Mouse (Mus musculus) midbrain, embryonic 16.5 days (tissue): ENCODE measurements at regions not wholly inside any gene's neighbourhood (a gene's known extent, or its start where the extent isn't known, plus 50 kb on each side); places are given as distances from the start of the nearest gene placed in this dataset.

ENCODE experiments used
- ATAC-seq: fragments of 200-750 bp; cut with Nextera tagmentation; 2 replicates; pipeline ENCODE4 v1.8.0; 2017; ENCODE audit warnings: moderate TSS enrichment
- H3K27ac ChIP-seq: fragments of 300-500 bp; sonication (generic); 2 replicates; pipeline ENCODE4 v1.5.1; 2014; ENCODE audit warnings: mild to moderate bottlenecking, low read length, mixed read lengths
- H3K27me3 ChIP-seq: fragments of 300-500 bp; sonication (generic); 2 replicates; pipeline ENCODE4 v1.6.1; 2014; ENCODE audit warnings: low read depth, low read length, mixed read lengths; ENCODE audit not compliant: control insufficient read depth, insufficient read depth
- H3K36me3 ChIP-seq: fragments of 300-500 bp; sonication (generic); 2 replicates; pipeline ENCODE4 v1.6.1; 2014; ENCODE audit warnings: mild to moderate bottlenecking, low read length, moderate library complexity, mixed read lengths; ENCODE audit not compliant: control insufficient read depth, insufficient read depth
- H3K4me1 ChIP-seq: fragments of 300-500 bp; sonication (generic); 2 replicates; pipeline ENCODE4 v1.6.1; 2014; ENCODE audit warnings: mild to moderate bottlenecking, low read length, mixed read lengths; ENCODE audit not compliant: control insufficient read depth, insufficient read depth
- H3K4me2 ChIP-seq: fragments of 300-500 bp; sonication (generic); 2 replicates; pipeline ENCODE4 v1.6.1; 2014; ENCODE audit warnings: mild to moderate bottlenecking, low read length, mixed read lengths
- H3K4me3 ChIP-seq: fragments of 300-500 bp; sonication (generic); 2 replicates; pipeline ENCODE4 v1.5.1; 2014; ENCODE audit warnings: low read depth, mild to moderate bottlenecking, low read length, moderate library complexity, mixed read lengths
- H3K9ac ChIP-seq: fragments of 300-500 bp; sonication (generic); 2 replicates; pipeline ENCODE4 v1.6.1; 2014; ENCODE audit warnings: low read depth, low read length, mixed read lengths
- H3K9me3 ChIP-seq: fragments of 300-500 bp; sonication (generic); replicated peaks from 2 replicates; pipeline ENCODE4 v1.6.1; 2014; ENCODE audit warnings: mild to moderate bottlenecking, low read length, mixed read lengths; ENCODE audit not compliant: control insufficient read depth, poor library complexity, severe bottlenecking
- WGBS: fragments of 180-500 bp; shearing (Covaris S2); extraction: QIAGEN DNeasy Blood & Tissue Kit; methylation state at CpG from one replicate; pipeline ENCODE4 v1.1.7; 2014; 5-methylcytosine and 5-hydroxymethylcytosine counted together

DNA sequence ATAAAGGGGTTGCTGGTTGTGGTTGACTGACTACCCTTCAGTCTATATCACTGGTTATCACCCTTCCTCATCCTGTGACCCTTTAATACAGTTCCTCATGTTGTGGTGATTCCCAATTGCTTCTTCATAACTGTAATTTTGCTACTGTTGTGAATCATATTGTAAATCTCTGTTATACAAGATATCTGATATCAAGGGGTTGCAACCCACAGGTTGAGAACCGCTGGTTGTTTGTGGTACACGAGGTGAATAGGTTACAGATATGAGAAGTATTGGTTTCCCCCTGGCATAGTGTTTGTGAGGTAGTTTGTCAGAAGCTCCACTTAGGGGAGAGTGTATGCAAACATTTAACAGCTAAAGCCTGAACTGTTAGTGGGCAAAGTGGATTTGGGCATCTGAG lies 58.9 kb upstream of the Foxn3 start:
- no peak for ATAC-seq
- H3K27me3 ChIP-seq = no peaks in the 10 kb centered on the region
- no peak overlapping the region for H3K9ac ChIP-seq
- H3K4me1 ChIP-seq = peaks cover 10% of the 10 kb centered on the region
- WGBS = 90% methylated on average over 2 of the region's 2 CpGs
- no peak overlapping the region for H3K4me2 ChIP-seq
- H3K36me3 ChIP-seq = no peaks in the 10 kb centered on the region
- H3K27ac ChIP-seq = no peak overlapping the region
- H3K4me3 ChIP-seq = no peak overlapping the region
- no peaks in the 10 kb centered on the region for H3K9me3 ChIP-seq

DNA sequence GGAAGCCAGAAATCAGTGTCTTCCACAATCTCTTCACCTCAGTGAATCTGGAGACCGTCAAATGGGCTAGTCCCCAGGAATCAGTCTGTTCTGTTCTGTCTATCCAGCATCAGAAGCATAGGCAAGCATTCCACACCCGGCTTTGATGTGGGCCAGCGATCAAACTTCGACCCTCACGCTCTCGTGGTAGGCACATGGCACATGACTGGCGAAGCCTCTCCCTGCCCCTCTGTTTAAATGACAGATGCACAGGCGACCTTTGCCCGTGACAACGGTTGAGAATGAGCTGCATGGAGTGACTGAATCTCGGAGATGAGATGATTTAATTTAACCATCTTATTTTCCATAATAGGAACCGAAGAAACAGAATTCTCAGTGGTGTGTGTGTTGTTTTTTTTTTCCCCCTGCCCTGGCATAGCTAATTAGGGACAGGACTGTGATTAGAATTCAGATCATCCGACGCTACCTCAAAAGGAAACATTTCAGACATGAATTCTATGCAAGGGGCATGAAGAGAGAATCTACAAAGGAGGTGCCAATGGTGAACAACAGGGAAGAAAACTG lies 53.9 kb upstream of the Foxn3 start:
- Histone ChIP-seq H3K27ac (no peak overlapping the region), H3K9me3 (no peaks in the 10 kb centered on the region), H3K9ac (no peak overlapping the region), H3K4me3 (no peak overlapping the region), H3K4me1 (no peaks in the 10 kb centered on the region), H3K36me3 (no peaks in the 10 kb centered on the region), H3K27me3 (peaks cover 3% of the 10 kb centered on the region; the same call in 1 of the 2 replicates), H3K4me2 (no peak overlapping the region)
- no peak for ATAC-seq
- WGBS = 70% methylated on average over 14 of the region's 14 CpGs

DNA sequence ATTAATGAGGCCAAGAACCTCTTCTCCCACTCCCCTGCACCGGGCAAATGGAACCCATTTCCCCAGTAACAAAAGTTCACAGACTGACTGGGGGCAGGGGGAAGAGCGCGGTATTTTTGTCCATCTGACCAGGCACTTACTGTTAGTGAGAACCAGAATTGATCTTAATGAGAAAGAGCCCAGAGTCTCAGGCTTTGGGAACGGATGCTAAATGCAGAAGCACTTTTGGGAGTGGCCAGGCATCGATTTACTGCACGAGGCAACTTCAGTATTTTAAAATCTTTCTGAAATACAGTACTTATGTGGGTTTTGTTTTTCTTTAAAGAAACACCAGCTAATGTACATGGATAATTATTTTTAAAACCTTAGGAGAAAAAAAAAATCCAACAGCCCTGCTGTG lies 51.0 kb upstream of the Foxn3 start:
- Histone ChIP-seq H3K4me3 (no peak overlapping the region), H3K27me3 (peaks cover 3% of the 10 kb centered on the region; the same call in 1 of the 2 replicates), H3K36me3 (no peaks in the 10 kb centered on the region), H3K4me2 (no peak overlapping the region), H3K9me3 (no peaks in the 10 kb centered on the region), H3K27ac (no peak overlapping the region), H3K4me1 (no peaks in the 10 kb centered on the region), H3K9ac (no peak overlapping the region)
- ATAC-seq = no peak
- WGBS = 68% methylated on average over 6 of the region's 6 CpGs
